In the genomic region with DNA sequence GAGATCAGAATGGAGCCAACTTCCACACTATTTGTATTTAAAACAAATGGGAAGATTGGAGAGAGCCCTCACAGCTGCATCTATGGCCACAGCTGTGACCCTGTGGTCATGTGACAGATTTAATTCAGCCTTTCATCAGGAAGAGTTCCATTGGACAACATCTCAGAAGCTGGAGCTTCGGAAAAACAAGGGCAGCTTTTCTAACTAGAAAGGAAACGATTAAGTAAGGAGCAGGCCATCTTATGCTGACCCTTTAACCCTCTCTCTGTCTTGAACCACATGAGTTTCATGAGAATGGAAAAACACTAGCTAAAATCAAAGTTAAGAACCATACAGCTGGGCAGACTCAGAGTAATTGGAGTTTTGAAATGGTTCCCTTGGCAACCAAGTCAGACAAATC, we compare ENCODE assay signal across 10 mouse cellular contexts.
A peak's percentile ranks its signal among the peaks of the same experiment; 100 is the strongest.
DNase-seq lines count a peak whose midpoint lies in the region; ATAC-seq lines count a peak whose summit lies in the region.
"Had no signal": no experiment of that assay in that cellular context is flagged by ENCODE, and none has a peak within 500 bp of the region (broad histone marks: within the 10 kb centered on the region; RNA-seq: fewer than 3 reads in every experiment).

No protein-coding gene starts in this region.

- H3K27ac ChIP-seq in hindbrain, embryonic 14.5 days = 0 out of 2 replicates have a peak overlapping the region, but pooled peaks have one; percentile 9
- no peak overlapping the region for H3K27ac ChIP-seq in hindbrain, embryonic 11.5 days (ENCODE audit: low read depth, low read length)
- H3K27ac ChIP-seq: liver, embryonic 13.5 days had no signal

- DNase-seq in hindbrain, embryonic 14.5 days (ENCODE audit: low spot score) = no peak
- DNase-seq in hindbrain, embryonic 11.5 days (ENCODE audit: low spot score) = no peak
- peak; percentile 20 for DNase-seq in brain, adult 2 months (ENCODE audit: low read depth, low spot score)
- DNase-seq in embryo, embryonic 11.5 days (ENCODE audit: low read depth, low spot score) = peak; percentile 8
- DNase-seq in kidney, postnatal 14 days = peak; percentile 56
- DNase-seq in right cerebral cortex, postnatal 25 days = no peak
- DNase-seq in urinary bladder, postnatal 25 days (ENCODE audit: low spot score) = no peak
- DNase-seq: adrenal gland, postnatal 25 days; cerebellum, adult 2 months; liver, embryonic 13.5 days had no signal

- H3K27me3 ChIP-seq in hindbrain, embryonic 14.5 days (ENCODE audit: control insufficient read depth, insufficient read depth, low read length) = no peaks in the 10 kb centered on the region
- no peaks in the 10 kb centered on the region for H3K27me3 ChIP-seq in hindbrain, embryonic 11.5 days (ENCODE audit: control insufficient read depth, insufficient read depth, low read length)
- H3K27me3 ChIP-seq: liver, embryonic 13.5 days had no signal

- no peak overlapping the region for H3K4me3 ChIP-seq in hindbrain, embryonic 14.5 days (replicated peaks; ENCODE audit: low read length)
- H3K4me3 ChIP-seq in hindbrain, embryonic 11.5 days (ENCODE audit: low read depth, low read length) = no peak overlapping the region
- H3K4me3 ChIP-seq: liver, embryonic 13.5 days had no signal

- H3K4me2 ChIP-seq in hindbrain, embryonic 14.5 days (replicated peaks) = no peak overlapping the region
- H3K4me2 ChIP-seq in hindbrain, embryonic 11.5 days (replicated peaks; ENCODE audit: low read depth, low read length) = no peak overlapping the region
- H3K4me2 ChIP-seq: liver, embryonic 13.5 days had no signal

- no peaks in the 10 kb centered on the region for H3K4me1 ChIP-seq in hindbrain, embryonic 14.5 days (replicated peaks; ENCODE audit: control insufficient read depth, insufficient read depth, low read length)
- no peaks in the 10 kb centered on the region for H3K4me1 ChIP-seq in hindbrain, embryonic 11.5 days (replicated peaks; ENCODE audit: control insufficient read depth, insufficient read depth, low read length)
- H3K4me1 ChIP-seq: liver, embryonic 13.5 days had no signal

- H3K9ac ChIP-seq in hindbrain, embryonic 14.5 days = no peak overlapping the region
- H3K9ac ChIP-seq in hindbrain, embryonic 11.5 days (ENCODE audit: low read depth, low read length) = no peak overlapping the region
- H3K9ac ChIP-seq: liver, embryonic 13.5 days had no signal

- ATAC-seq in hindbrain, embryonic 14.5 days (ENCODE audit: low FRiP score) = no peak
- no peak for ATAC-seq in hindbrain, embryonic 11.5 days (ENCODE audit: low FRiP score)

- 51% methylated on average over 2 of the region's 2 CpGs for WGBS in hindbrain, embryonic 14.5 days
- WGBS in hindbrain, embryonic 11.5 days = 58% methylated on average over 2 of the region's 2 CpGs

- H3K9me3 ChIP-seq in hindbrain, embryonic 14.5 days (ENCODE audit: control insufficient read depth, low read length) = no peaks in the 10 kb centered on the region
- H3K9me3 ChIP-seq in hindbrain, embryonic 11.5 days (ENCODE audit: control insufficient read depth, low read length) = no peaks in the 10 kb centered on the region
- H3K9me3 ChIP-seq: liver, embryonic 13.5 days had no signal

- no peaks in the 10 kb centered on the region for H3K36me3 ChIP-seq in hindbrain, embryonic 14.5 days (replicated peaks; ENCODE audit: control insufficient read depth, insufficient read depth)
- no peaks in the 10 kb centered on the region for H3K36me3 ChIP-seq in hindbrain, embryonic 11.5 days (ENCODE audit: control insufficient read depth, insufficient read depth, low read length)
- H3K36me3 ChIP-seq: liver, embryonic 13.5 days had no signal

Comparison
In these comparisons a context has a peak if more than half of its experiments do, and no peak if none do; other contexts are left out.
1. DNase-seq: peak in brain, adult 2 months (single experiment), embryo, embryonic 11.5 days (single experiment) and kidney, postnatal 14 days (single experiment); none in hindbrain, embryonic 14.5 days (single experiment), hindbrain, embryonic 11.5 days (single experiment), right cerebral cortex, postnatal 25 days (single experiment) and urinary bladder, postnatal 25 days (single experiment).